Mouse (Mus musculus) stomach, embryonic 14.5 days (tissue): ENCODE measurements at regions not wholly inside any gene's neighbourhood (a gene's known extent, or its start where the extent isn't known, plus 50 kb on each side); places are given as distances from the start of the nearest gene placed in this dataset.

Source experiments
- ATAC-seq: fragments of 200-750 bp; cut with Nextera tagmentation; 2 replicates; pipeline ENCODE4 v1.8.0; 2017; ENCODE audit warnings: low read depth, moderate TSS enrichment; ENCODE audit not compliant: insufficient number of reproducible peaks, insufficient read depth, low FRiP score
- H3K27ac ChIP-seq: fragments of 300-500 bp; sonication (generic); 2 replicates; pipeline ENCODE4 v1.5.1; 2014; ENCODE audit warnings: mild to moderate bottlenecking, low read length, moderate library complexity, mixed read lengths
- H3K27me3 ChIP-seq: fragments of 300-500 bp; sonication (generic); 2 replicates; pipeline ENCODE4 v1.6.1; 2014; ENCODE audit warnings: low read length, control low read depth, mixed read lengths; ENCODE audit not compliant: control insufficient read depth, insufficient read depth
- H3K36me3 ChIP-seq: fragments of 300-500 bp; sonication (generic); 2 replicates; pipeline ENCODE4 v1.6.1; 2014; ENCODE audit warnings: mild to moderate bottlenecking, control low read depth, low read length, moderate library complexity, mixed read lengths; ENCODE audit not compliant: control insufficient read depth, insufficient read depth
- H3K4me1 ChIP-seq: fragments of 300-500 bp; sonication (generic); 2 replicates; pipeline ENCODE4 v1.6.1; 2014; ENCODE audit warnings: low read length, control low read depth, mixed read lengths; ENCODE audit not compliant: control insufficient read depth, insufficient read depth
- H3K4me2 ChIP-seq: fragments of 300-500 bp; sonication (generic); replicated peaks from 2 replicates; pipeline ENCODE4 v1.6.1; 2014; ENCODE audit warnings: low read depth, low read length, control low read depth
- H3K4me3 ChIP-seq: fragments of 300-500 bp; sonication (generic); 2 replicates; pipeline ENCODE4 v1.5.1; 2014; ENCODE audit warnings: low read depth, low read length, control low read depth
- H3K9ac ChIP-seq: fragments of 300-500 bp; sonication (generic); replicated peaks from 2 replicates; pipeline ENCODE4 v1.6.1; 2014; ENCODE audit warnings: low read depth, mild to moderate bottlenecking, control low read depth, low read length, moderate library complexity, mixed read lengths
- H3K9me3 ChIP-seq: fragments of 300-500 bp; sonication (generic); 2 replicates; pipeline ENCODE4 v1.6.1; 2016; ENCODE audit warnings: low read depth, low read length, control low read depth; ENCODE audit not compliant: control insufficient read depth
- WGBS: fragments of 180-500 bp; shearing (Covaris S2); extraction: QIAGEN DNeasy Blood & Tissue Kit; methylation state at CpG from one replicate; pipeline ENCODE4 v1.1.7; 2014; 5-methylcytosine and 5-hydroxymethylcytosine counted together

DNA sequence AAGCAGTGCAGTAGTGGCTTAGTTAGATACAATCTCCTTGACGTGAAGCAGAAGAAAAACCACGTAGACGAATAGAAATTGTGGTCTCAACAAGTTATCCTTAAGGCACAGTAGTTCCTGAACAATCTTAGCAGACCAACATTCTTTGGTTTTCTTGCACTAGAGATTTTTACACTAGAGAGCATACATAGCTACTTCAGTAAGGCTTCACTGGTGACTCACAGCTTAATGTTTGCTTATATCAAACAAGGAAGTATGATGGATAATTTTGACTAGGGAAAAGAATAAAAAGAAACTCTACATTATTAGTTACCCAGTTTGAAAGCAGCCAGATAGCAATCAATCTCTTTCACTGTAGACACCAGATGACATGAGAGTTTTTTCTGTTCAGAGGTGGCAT is 395.5 kb downstream of the Cps1 start:
- ATAC-seq: 0 out of 2 replicates have a peak, but pooled peaks have one; percentile 67
- WGBS: 43% methylated on average over 3 of the region's 3 CpGs
- Histone ChIP-seq H3K4me1 (no peaks in the 10 kb centered on the region), H3K9ac (no peak overlapping the region), H3K9me3 (no peaks in the 10 kb centered on the region), H3K36me3 (no peaks in the 10 kb centered on the region), H3K27ac (no peak overlapping the region), H3K4me2 (no peak overlapping the region), H3K4me3 (no peak overlapping the region), H3K27me3 (no peaks in the 10 kb centered on the region)

DNA sequence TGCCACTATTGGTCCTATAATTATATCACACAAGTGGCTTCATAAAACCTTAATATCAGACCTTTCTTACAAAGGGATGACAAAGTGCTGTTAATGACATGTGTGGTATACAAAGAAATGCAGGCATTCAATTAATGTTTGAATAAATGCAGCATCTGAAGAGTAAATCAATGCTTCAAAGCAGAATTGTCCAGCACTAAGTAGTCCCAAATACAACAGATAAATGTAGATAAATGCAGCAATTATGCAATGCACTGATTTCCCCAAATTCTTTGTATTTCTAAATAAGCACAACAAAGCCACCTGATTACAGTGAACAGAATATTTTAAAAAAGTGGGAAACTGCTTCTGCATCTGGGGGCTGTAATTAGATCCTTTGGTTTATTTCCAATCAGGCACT is 435.9 kb downstream of the Cps1 start:
- no peak overlapping the region for H3K27ac ChIP-seq
- no peak overlapping the region for H3K4me3 ChIP-seq
- no peaks in the 10 kb centered on the region for H3K9me3 ChIP-seq
- ATAC-seq: no peak
- no peaks in the 10 kb centered on the region for H3K36me3 ChIP-seq
- H3K9ac ChIP-seq: no peak overlapping the region
- no peaks in the 10 kb centered on the region for H3K27me3 ChIP-seq
- no peak overlapping the region for H3K4me2 ChIP-seq
- H3K4me1 ChIP-seq: no peaks in the 10 kb centered on the region

- WGBS: 80% methylated on average over 1 of the region's 1 CpGs
- Histone ChIP-seq H3K27ac (no peak overlapping the region), H3K4me2 (no peak overlapping the region), H3K4me3 (no peak overlapping the region), H3K9me3 (no peaks in the 10 kb centered on the region), H3K4me1 (no peaks in the 10 kb centered on the region), H3K9ac (no peak overlapping the region), H3K27me3 (no peaks in the 10 kb centered on the region), H3K36me3 (no peaks in the 10 kb centered on the region)
- ATAC-seq: no peak
Observed at GRCm38 (mm10) chr1:67559179-67559578, 436.4 kb downstream of the Cps1 start.

- ATAC-seq: no peak
- no peaks in the 10 kb centered on the region for H3K4me1 ChIP-seq
- 86% methylated on average over 1 of the region's 1 CpGs for WGBS
- H3K4me3 ChIP-seq: no peak overlapping the region
- H3K36me3 ChIP-seq: no peaks in the 10 kb centered on the region
- no peak overlapping the region for H3K4me2 ChIP-seq
- H3K27me3 ChIP-seq: no peaks in the 10 kb centered on the region
- no peak overlapping the region for H3K9ac ChIP-seq
- H3K9me3 ChIP-seq: no peaks in the 10 kb centered on the region
- no peak overlapping the region for H3K27ac ChIP-seq
Observed at GRCm38 (mm10) chr1:67571616-67572015, 448.8 kb downstream of the Cps1 start.

DNA sequence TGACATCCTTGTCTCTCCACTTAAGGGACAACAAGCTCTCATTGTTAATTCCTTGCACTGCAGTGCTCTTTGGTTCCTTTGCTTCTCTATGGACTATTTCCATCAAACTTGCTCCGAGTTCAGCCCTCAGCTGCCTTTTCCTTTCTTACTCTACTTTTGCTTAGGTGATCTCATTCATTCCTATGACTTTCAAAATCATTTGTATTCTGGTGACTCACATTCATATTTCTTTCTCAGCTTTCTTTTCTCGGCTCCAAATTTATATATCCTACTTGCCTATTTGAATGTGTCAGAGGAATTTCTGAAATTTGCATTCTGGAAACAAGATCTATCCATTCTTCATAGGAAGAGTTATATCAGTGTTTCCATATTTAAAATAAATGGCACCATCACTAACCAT is 456.9 kb downstream of the Cps1 start:
- Histone ChIP-seq H3K9ac (no peak overlapping the region), H3K4me2 (no peak overlapping the region), H3K27ac (no peak overlapping the region), H3K27me3 (no peaks in the 10 kb centered on the region), H3K4me1 (no peaks in the 10 kb centered on the region), H3K9me3 (no peaks in the 10 kb centered on the region), H3K4me3 (no peak overlapping the region), H3K36me3 (no peaks in the 10 kb centered on the region)
- 76% methylated on average over 2 of the region's 2 CpGs for WGBS
- ATAC-seq: no peak
